Mouse (Mus musculus) C2C12 (cell line): ENCODE data around the gene Zc3hav1.

Source experiments
- CTCF ChIP-seq: IDR thresholded peaks from one replicate; pipeline ENCODE4 v1.5.1; 2011; ENCODE audit not compliant: control insufficient read depth, insufficient read depth, insufficient read length
- MYOD1 ChIP-seq: IDR thresholded peaks from one replicate; pipeline ENCODE4 v1.6.1; 2011; ENCODE audit warnings: low read depth; ENCODE audit not compliant: control insufficient read depth, insufficient read length
- USF1 ChIP-seq: IDR thresholded peaks from one replicate; pipeline ENCODE4 v1.6.1; 2011; ENCODE audit warnings: low read depth, mild to moderate bottlenecking, control low read depth, moderate library complexity

GRCm38 (mm10) chr6:38335264-38335663, 19.1 kb downstream of the Zc3hav1 start:
- TF ChIP-seq CTCF: no peak
- no peak for TF ChIP-seq USF1
- no peak for TF ChIP-seq MYOD1
